Mouse (Mus musculus) colon, adult 2 months (tissue): Measurements from ENCODE around the gene Psip1. TPM values are rescaled to one million over a fixed set of nuclear protein-coding genes. Genes with fewer than 3 reads are reported as not detected.

Experiments used
- polyA plus RNA-seq: library from polyadenylated mRNA; depleted of rRNA; stranded (reverse); fragments of >200 nt; gene quantifications from 2 replicates; pipeline ENCODE4 v1.2.3, GENCODE M21; 2012; rRNA removed

Psip1 gene
- polyA plus RNA-seq: 14.6 and 27.9 TPM in 2 replicates

GRCm38 (mm10) chr4:83486117-83486901 lies at the start of gene Psip1:
Gene Psip1, minus strand, starts transcription at chr4:83486459.

GRCm38 (mm10) chr4:83524843-83525689 lies 38.8 kb upstream of the Psip1 start, which contains the start of gene Ccdc171:
Gene Ccdc171, plus strand, starts transcription at chr4:83525545.

GRCm38 (mm10) chr4:83417160-83417819 lies 69.0 kb downstream of the Psip1 start, which contains the start of gene Snapc3:
Gene Snapc3, plus strand, starts transcription at chr4:83417724.

Other genes with a start within 250 kb of the Psip1 start
- gene Ttc39b, start 162.2 kb downstream of the Psip1 start, polyA plus RNA-seq: 5.5 and 5.9 TPM in 2 replicates
- gene Snapc3, start 68.7 kb downstream of the Psip1 start, polyA plus RNA-seq: 13.5 and 18.0 TPM in 2 replicates
- 0.29 and 0.42 TPM in 2 replicates for gene Ccdc171, start 39.1 kb upstream of the Psip1 start, polyA plus RNA-seq